Mouse (Mus musculus) hindbrain, postnatal 0 days (tissue): ENCODE measurements around the gene Prpf6. TPM values are rescaled to one million over a fixed set of nuclear protein-coding genes. Genes with fewer than 3 reads are reported as not detected.

Experiments used
- ATAC-seq: fragments of 200-750 bp; cut with Nextera tagmentation; 2 replicates; pipeline ENCODE4 v1.8.0; 2017; ENCODE audit warnings: mild to moderate bottlenecking, moderate TSS enrichment, moderate library complexity
- DNase-seq: peaks from one replicate; pipeline ENCODE4 v3.0.0-alpha.2; 2015; ENCODE audit warnings: low spot score
- H3K27ac ChIP-seq: fragments of 300-500 bp; sonication (generic); 2 replicates; pipeline ENCODE4 v1.5.1; 2014; ENCODE audit warnings: mild to moderate bottlenecking
- H3K27me3 ChIP-seq: fragments of 300-500 bp; sonication (generic); 2 replicates; pipeline ENCODE4 v1.6.1; 2014; ENCODE audit warnings: low read length, mixed read lengths; ENCODE audit not compliant: insufficient read depth
- H3K36me3 ChIP-seq: fragments of 300-500 bp; sonication (generic); 2 replicates; pipeline ENCODE4 v1.6.1; 2014; ENCODE audit warnings: low read length, mixed read lengths; ENCODE audit not compliant: insufficient read depth
- H3K4me1 ChIP-seq: fragments of 300-500 bp; sonication (generic); 2 replicates; pipeline ENCODE4 v1.6.1; 2014; ENCODE audit warnings: antibody characterized with exemption, low read length, mixed read lengths; ENCODE audit not compliant: insufficient read depth
- H3K4me2 ChIP-seq: fragments of 300-500 bp; sonication (generic); 2 replicates; pipeline ENCODE4 v1.6.1; 2014; ENCODE audit warnings: low read depth, mild to moderate bottlenecking, low read length, moderate library complexity, mixed read lengths
- H3K4me3 ChIP-seq: fragments of 300-500 bp; sonication (generic); 2 replicates; pipeline ENCODE4 v1.5.1; 2014; ENCODE audit warnings: low read length
- H3K9ac ChIP-seq: fragments of 300-500 bp; sonication (generic); replicated peaks from 2 replicates; pipeline ENCODE4 v1.6.1; 2014; ENCODE audit warnings: mild to moderate bottlenecking, low read length, moderate library complexity, mixed read lengths
- H3K9me3 ChIP-seq: fragments of 300-500 bp; sonication (generic); 2 replicates; pipeline ENCODE4 v1.6.1; 2016; ENCODE audit warnings: low read length, mixed read lengths
- CTCF ChIP-seq: IDR thresholded peaks from 2 replicates; pipeline ENCODE4 v1.5.1; 2016; ENCODE audit warnings: antibody characterized with exemption, control low read depth, low read depth
- WGBS: fragments of 180-500 bp; shearing (Covaris S2); extraction: QIAGEN DNeasy Blood & Tissue Kit; methylation state at CpG from one replicate; pipeline ENCODE4 v1.1.7; 2014; 5-methylcytosine and 5-hydroxymethylcytosine counted together
- microRNA-seq, 2 experiments: library from miRNA; unstranded; fragments of <30 nt; microRNA quantifications; one replicate each; pipeline ENCODE4; 2016
- polyA plus RNA-seq: library from polyadenylated mRNA; unstranded; fragments of >200 nt; fragmentation: Nextera tagmentation; extraction: Ambion mirVana; gene quantifications from 2 replicates; pipeline ENCODE4 v1.2.1, GENCODE M21; 2015
- total RNA-seq: library from RNA; depleted of rRNA; stranded (reverse); fragments of >200 nt; gene quantifications from 2 replicates; pipeline ENCODE4 v1.2.3, GENCODE M21; 2014; rRNA removed

Gene Prpf6
- total and polyA plus RNA-seq, 2 experiments from 2014 or later, result 32.3 to 39.8 TPM

- ATAC-seq, result no peak
Observed at GRCm38 (mm10) chr2:181695776-181696175, 104.1 kb downstream of the Prpf6 start.

GRCm38 (mm10) chr2:181696801-181697420 is 105.2 kb downstream of the Prpf6 start:
- Histone ChIP-seq H3K4me3 (no peak overlapping the region), H3K27me3 (no peaks in the 10 kb centered on the region), H3K36me3 (no peaks in the 10 kb centered on the region), H3K9ac (no peak overlapping the region), H3K27ac (no peak overlapping the region), H3K4me2 (no peak overlapping the region), H3K4me1 (no peaks in the 10 kb centered on the region; the same call in 1 of the 2 replicates), H3K9me3 (no peaks in the 10 kb centered on the region)
- WGBS, result 80% methylated on average over 33 of the region's 33 CpGs
- no peak for TF ChIP-seq CTCF
- ATAC-seq (no peak), DNase-seq (no peak)

More at GRCm38 (mm10) chr2:181695776-181696175, 104.1 kb downstream of the Prpf6 start:
- Histone ChIP-seq H3K9me3 (no peaks in the 10 kb centered on the region), H3K36me3 (no peaks in the 10 kb centered on the region), H3K4me1 (no peaks in the 10 kb centered on the region; the same call in 1 of the 2 replicates), H3K4me2 (no peak overlapping the region), H3K9ac (no peak overlapping the region), H3K27ac (no peak overlapping the region), H3K27me3 (no peaks in the 10 kb centered on the region), H3K4me3 (no peak overlapping the region)
- DNase-seq, result no peak
- no peak for TF ChIP-seq CTCF
- WGBS, result 64% methylated on average over 1 of the region's 1 CpGs

- Histone ChIP-seq H3K36me3 (no peaks in the 10 kb centered on the region), H3K9ac (no peak within 1 kb of the TSS), H3K4me2 (no peak within 1 kb of the TSS), H3K9me3 (no peaks in the 10 kb centered on the region), H3K4me1 (no peaks in the 10 kb centered on the region; the same call in 1 of the 2 replicates), H3K27ac (no peak within 1 kb of the TSS), H3K4me3 (no peak within 1 kb of the TSS), H3K27me3 (no peaks in the 10 kb centered on the region)
- no peak for TF ChIP-seq CTCF
- no peak for ATAC-seq
- WGBS, result 44% methylated on average over 5 of the region's 5 CpGs
- no peak for DNase-seq
Observed at GRCm38 (mm10) chr2:181698241-181698640, 106.6 kb downstream of the Prpf6 start, which contains the start of gene Lkaaear1. Gene Lkaaear1 (minus strand): TSS chr2:181698442.

Small RNA genes within 50 kb of the gene (microRNA-seq; reads per million reads assigned to microRNA genes)
- gene Mir7006, result 0 reads per million in 2 experiments

Other genes starting within 250 kb of the Prpf6 start
- gene Zgpat, start 226.9 kb upstream of the Prpf6 start, total RNA-seq, result 66.3 and 85.3 TPM in 2 replicates
- gene Zgpat, start 226.9 kb upstream of the Prpf6 start, polyA plus RNA-seq, result 37.5 and 40.6 TPM in 2 replicates
- gene Arfrp1, start 226.5 kb upstream of the Prpf6 start, total RNA-seq, result 13.0 and 14.7 TPM in 2 replicates
- 70.7 TPM in 2 replicates for gene Arfrp1, start 226.5 kb upstream of the Prpf6 start, polyA plus RNA-seq
- gene Lime1, start 211.8 kb upstream of the Prpf6 start, total RNA-seq, result 49.0 and 62.1 TPM in 2 replicates
- gene Lime1, start 211.8 kb upstream of the Prpf6 start, polyA plus RNA-seq, result 24.1 and 26.2 TPM in 2 replicates
- 29.0 and 33.0 TPM in 2 replicates for gene Zbtb46, start 132.4 kb upstream of the Prpf6 start, total RNA-seq
- gene Zbtb46, start 132.4 kb upstream of the Prpf6 start, polyA plus RNA-seq, result 17.0 and 19.2 TPM in 2 replicates
- gene Abhd16b, start 98.7 kb upstream of the Prpf6 start, total RNA-seq, result not detected in 2 replicates
- 0.08 TPM in 1 of 2 replicates, not detected in the other for gene Abhd16b, start 98.7 kb upstream of the Prpf6 start, polyA plus RNA-seq
- gene Tpd52l2, start 94.7 kb upstream of the Prpf6 start, total RNA-seq, result 52.2 and 92.5 TPM in 2 replicates
- 127 and 128 TPM in 2 replicates for gene Tpd52l2, start 94.7 kb upstream of the Prpf6 start, polyA plus RNA-seq
- gene Dnajc5, start 71.4 kb upstream of the Prpf6 start, total RNA-seq, result 417 and 459 TPM in 2 replicates
- gene Dnajc5, start 71.4 kb upstream of the Prpf6 start, polyA plus RNA-seq, result 260 and 276 TPM in 2 replicates
- 49.9 and 58.2 TPM in 2 replicates for gene Uckl1, start 7.0 kb upstream of the Prpf6 start, total RNA-seq
- 36.5 and 38.1 TPM in 2 replicates for gene Uckl1, start 7.0 kb upstream of the Prpf6 start, polyA plus RNA-seq
- 66.2 and 75.8 TPM in 2 replicates for gene Zfp512b, start 935 bp downstream of the Prpf6 start, total RNA-seq
- gene Zfp512b, start 935 bp downstream of the Prpf6 start, polyA plus RNA-seq, result 70.3 and 74.6 TPM in 2 replicates
- gene Samd10, start 7.3 kb downstream of the Prpf6 start, total RNA-seq, result 110 and 144 TPM in 2 replicates
- gene Samd10, start 7.3 kb downstream of the Prpf6 start, polyA plus RNA-seq, result 124 and 138 TPM in 2 replicates
- not detected in 2 replicates for gene Gm29797, start 65.2 kb downstream of the Prpf6 start, total RNA-seq
- gene Gm29797, start 65.2 kb downstream of the Prpf6 start, polyA plus RNA-seq, result not detected in 2 replicates
- gene Sox18, start 79.8 kb downstream of the Prpf6 start, total RNA-seq, result 10.8 and 14.7 TPM in 2 replicates
- gene Sox18, start 79.8 kb downstream of the Prpf6 start, polyA plus RNA-seq, result 10.6 and 11.6 TPM in 2 replicates
- 37.2 and 50.2 TPM in 2 replicates for gene Tcea2, start 88.4 kb downstream of the Prpf6 start, total RNA-seq
- 48.7 and 54.3 TPM in 2 replicates for gene Tcea2, start 88.4 kb downstream of the Prpf6 start, polyA plus RNA-seq
- 57.9 and 94.0 TPM in 2 replicates for gene Rgs19, start 102.1 kb downstream of the Prpf6 start, total RNA-seq
- gene Rgs19, start 102.1 kb downstream of the Prpf6 start, polyA plus RNA-seq, result 50.6 and 56.8 TPM in 2 replicates
- not detected in 2 replicates for gene Lkaaear1, start 106.6 kb downstream of the Prpf6 start, total RNA-seq
- not detected in 2 replicates for gene Lkaaear1, start 106.6 kb downstream of the Prpf6 start, polyA plus RNA-seq
- gene Oprl1, start 123.1 kb downstream of the Prpf6 start, total RNA-seq, result 177 and 221 TPM in 2 replicates
- 69.8 and 73.1 TPM in 2 replicates for gene Oprl1, start 123.1 kb downstream of the Prpf6 start, polyA plus RNA-seq
- 49.2 and 55.2 TPM in 2 replicates for gene Myt1, start 171.5 kb downstream of the Prpf6 start, total RNA-seq
- gene Myt1, start 171.5 kb downstream of the Prpf6 start, polyA plus RNA-seq, result 10.1 and 11.4 TPM in 2 replicates
- 18.6 and 36.3 TPM in 2 replicates for gene Pcmtd2, start 246.0 kb downstream of the Prpf6 start, total RNA-seq
- 24.7 and 25.8 TPM in 2 replicates for gene Pcmtd2, start 246.0 kb downstream of the Prpf6 start, polyA plus RNA-seq